ENCODE assay signal across 8 mouse cellular contexts in the genomic region with DNA sequence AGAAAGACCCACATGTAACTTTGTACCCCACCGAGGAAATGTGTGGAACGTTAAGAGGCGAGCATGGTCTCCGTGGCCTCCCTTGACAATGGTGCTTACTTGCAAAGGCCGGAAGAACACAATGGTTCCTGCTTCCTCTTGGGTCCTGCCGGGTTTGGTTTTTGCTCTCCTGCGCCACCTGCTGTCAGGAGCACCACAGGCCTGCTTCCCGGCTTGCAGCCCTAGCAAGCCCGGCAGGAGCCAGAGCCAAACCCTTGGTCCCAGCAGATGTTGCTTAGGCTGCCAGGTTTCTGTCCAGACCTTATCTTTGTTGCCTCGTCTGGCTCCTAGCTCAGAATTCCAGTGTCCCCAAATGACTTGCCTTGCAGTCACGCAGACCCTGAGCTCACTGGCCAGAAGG.
DNase-seq lines count a peak whose midpoint lies in the region; ATAC-seq and TF ChIP-seq lines count a peak whose summit lies in the region.

No protein-coding gene starts in this region.

- peak; percentile 10 for DNase-seq in c-Kit-positive CD71-positive TER-119-positive erythroid progenitor cells, embryonic 14.5 days (ENCODE audit: low spot score)
- peak; percentile 92 for DNase-seq in forebrain, embryonic 14.5 days (ENCODE audit: low spot score)
- DNase-seq in heart, postnatal 10 days = peak; percentile 98 to 99
- peak; percentile 89 for DNase-seq in layer of hippocampus, adult 11-12 months (ENCODE audit: low spot score)
- peak; percentile 97 for DNase-seq in lung, embryonic 14.5 days
- peak; percentile 84 for DNase-seq in ovary, postnatal 10 days (ENCODE audit: low spot score)
- DNase-seq in thymus, postnatal 0 days (ENCODE audit: low spot score) = peak; percentile 80

- peak; percentile 80 for TF ChIP-seq CTCF in ES-Bruce4 (IDR thresholded peaks at IDR 0.05; ENCODE audit: low read depth, low read length)
- TF ChIP-seq CTCF in lung, embryonic 14.5 days (IDR thresholded peaks at IDR 0.05; ENCODE audit: low read depth) = peak; percentile 96

- H3K36me3 ChIP-seq in ES-Bruce4 (ENCODE audit: control insufficient read depth, insufficient read depth, low read length, poor library complexity, severe bottlenecking) = no peaks in the 10 kb centered on the region
- H3K36me3 ChIP-seq in forebrain, embryonic 14.5 days (ENCODE audit: control insufficient read depth, insufficient read depth, low read length) = no peaks in the 10 kb centered on the region
- no peaks in the 10 kb centered on the region for H3K36me3 ChIP-seq in lung, embryonic 14.5 days (ENCODE audit: insufficient read depth)

- peak; percentile 73 for ATAC-seq in forebrain, embryonic 14.5 days
- ATAC-seq in lung, embryonic 14.5 days (ENCODE audit: insufficient read depth) = peak; percentile 96

- no peaks in the 10 kb centered on the region for H3K9me3 ChIP-seq in ES-Bruce4 (replicated peaks; ENCODE audit: control insufficient read depth, insufficient read depth, low read length, poor library complexity, severe bottlenecking)
- no peaks in the 10 kb centered on the region for H3K9me3 ChIP-seq in forebrain, embryonic 14.5 days (replicated peaks; ENCODE audit: control insufficient read depth, low read length)
- H3K9me3 ChIP-seq in lung, embryonic 14.5 days (ENCODE audit: low read depth, low read length) = no peaks in the 10 kb centered on the region

- no peak for TF ChIP-seq EP300 in ES-Bruce4 (IDR thresholded peaks at IDR 0.05; ENCODE audit: insufficient read depth, low read depth, low read length)

- no peak overlapping the region for H3K27ac ChIP-seq in ES-Bruce4 (ENCODE audit: insufficient read depth, low read length)
- 0 out of 2 replicates have a peak overlapping the region, but pooled peaks have one; percentile 46 for H3K27ac ChIP-seq in forebrain, embryonic 14.5 days (ENCODE audit: low read depth, low read length)
- H3K27ac ChIP-seq in lung, embryonic 14.5 days (ENCODE audit: low read depth) = no peak overlapping the region

- intact Hi-C loops in heart, postnatal 10 days (cut with DNase I) = loop anchor here (1.0 to 5.0 kb wide), 3 partner anchors 84 to 233 kb away; no protein-coding TSS in a partner anchor

- H3K27me3 ChIP-seq in ES-Bruce4 (ENCODE audit: control insufficient read depth, insufficient read depth, low read length, poor library complexity, severe bottlenecking) = no peaks in the 10 kb centered on the region
- H3K27me3 ChIP-seq in forebrain, embryonic 14.5 days (replicated peaks; ENCODE audit: control insufficient read depth, insufficient read depth, low read length) = no peaks in the 10 kb centered on the region
- no peaks in the 10 kb centered on the region for H3K27me3 ChIP-seq in lung, embryonic 14.5 days (ENCODE audit: insufficient read depth, low read length)

- no peak for TF ChIP-seq POLR2A in ES-Bruce4 (IDR thresholded peaks at IDR 0.05; ENCODE audit: insufficient read depth, low read length)

- H3K4me1 ChIP-seq in ES-Bruce4 (ENCODE audit: control insufficient read depth, insufficient read depth, low read length) = no peaks in the 10 kb centered on the region
- H3K4me1 ChIP-seq in forebrain, embryonic 14.5 days (ENCODE audit: control insufficient read depth, insufficient read depth, low read length) = peaks cover 10% of the 10 kb centered on the region
- H3K4me1 ChIP-seq in lung, embryonic 14.5 days (ENCODE audit: insufficient read depth) = no peaks in the 10 kb centered on the region; the same call in 1 of the 2 replicates

- H3K4me3 ChIP-seq in ES-Bruce4 (ENCODE audit: low read depth, low read length) = no peak overlapping the region
- no peak overlapping the region for H3K4me3 ChIP-seq in forebrain, embryonic 14.5 days (ENCODE audit: low read depth, low read length)
- no peak overlapping the region for H3K4me3 ChIP-seq in lung, embryonic 14.5 days (ENCODE audit: low read depth, low read length)

- H3K9ac ChIP-seq in ES-Bruce4 (ENCODE audit: low read depth, poor library complexity, severe bottlenecking) = no peak overlapping the region
- no peak overlapping the region for H3K9ac ChIP-seq in forebrain, embryonic 14.5 days (ENCODE audit: low read length)
- H3K9ac ChIP-seq in lung, embryonic 14.5 days = no peak overlapping the region

- no peak overlapping the region for H3K4me2 ChIP-seq in forebrain, embryonic 14.5 days (ENCODE audit: low read length)
- H3K4me2 ChIP-seq in lung, embryonic 14.5 days = no peak overlapping the region

- 7% methylated on average over 11 of the region's 11 CpGs for WGBS in forebrain, embryonic 14.5 days
- 8% methylated on average over 11 of the region's 11 CpGs for WGBS in lung, embryonic 14.5 days

Comparison
In these comparisons a context has a peak if more than half of its experiments do, and no peak if none do; other contexts are left out.
1. DNase-seq: peak in every context shown above with its lines; median percentile 98 in heart, postnatal 10 days; 97 in lung, embryonic 14.5 days; 92 in forebrain, embryonic 14.5 days; 89 in layer of hippocampus, adult 11-12 months; 84 in ovary, postnatal 10 days; 80 in thymus, postnatal 0 days; 10 in c-Kit-positive CD71-positive TER-119-positive erythroid progenitor cells, embryonic 14.5 days.